Comparison of ENCODE assay signal across 17 mouse cellular contexts in the genomic region with DNA sequence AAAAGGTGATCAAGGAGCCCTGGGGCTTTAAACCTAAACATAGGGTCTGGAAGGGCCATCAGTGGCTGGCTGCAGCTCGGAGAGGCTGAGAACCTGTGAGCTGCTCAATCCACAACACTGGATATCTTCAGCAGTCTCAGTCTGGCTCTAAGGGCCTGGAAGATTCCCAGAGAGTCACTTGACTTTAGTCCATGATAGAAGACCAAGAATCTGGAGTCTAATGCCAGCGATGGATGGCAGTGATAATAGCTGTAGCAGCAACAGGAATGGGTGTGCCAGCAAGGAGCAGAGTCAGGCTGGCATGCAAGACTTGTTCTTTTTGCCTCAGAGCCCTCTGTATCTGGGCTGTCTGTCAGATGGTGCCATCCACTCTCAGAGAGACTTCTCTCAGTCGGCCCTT.
"Had no signal": no experiment of that assay in that cellular context is flagged by ENCODE, and none has a peak within 500 bp of the region (broad histone marks: within the 10 kb centered on the region; RNA-seq: fewer than 3 reads in every experiment).

No protein-coding gene starts in this region.

- H3K9ac ChIP-seq: liver, embryonic 15.5 days; liver, postnatal 0 days; lung, embryonic 15.5 days; midbrain, embryonic 13.5 days; midbrain, embryonic 15.5 days; neural tube, embryonic 12.5 days; stomach, embryonic 15.5 days had no signal

- H3K9me3 ChIP-seq: liver, embryonic 15.5 days; lung, embryonic 15.5 days; megakaryocyte, embryonic 14.5 days; midbrain, embryonic 13.5 days; midbrain, embryonic 15.5 days; neural tube, embryonic 12.5 days; stomach, embryonic 15.5 days had no signal

- ATAC-seq: liver, postnatal 0 days; midbrain, embryonic 13.5 days; midbrain, embryonic 15.5 days had no signal

- H3K27ac ChIP-seq: liver, embryonic 15.5 days; lung, embryonic 15.5 days; macrophage; midbrain, embryonic 13.5 days; midbrain, embryonic 15.5 days; neural tube, embryonic 12.5 days; stomach, embryonic 15.5 days; stomach, postnatal 0 days had no signal

- DNase-seq: liver, postnatal 0 days; lung, adult 2 months; lung, postnatal 14 days; right cerebral cortex, postnatal 14 days; thymus, adult 2 months; thymus, postnatal 25 days; thymus, postnatal 4 days had no signal

- H3K27me3 ChIP-seq: liver, embryonic 15.5 days; lung, embryonic 15.5 days; megakaryocyte, embryonic 14.5 days; midbrain, embryonic 13.5 days; midbrain, embryonic 15.5 days; neural tube, embryonic 12.5 days; stomach, embryonic 15.5 days had no signal

- H3K4me2 ChIP-seq: liver, embryonic 15.5 days; lung, embryonic 15.5 days; midbrain, embryonic 11.5 days; midbrain, embryonic 13.5 days; midbrain, embryonic 15.5 days; neural tube, embryonic 12.5 days; stomach, embryonic 15.5 days had no signal

- H3K4me3 ChIP-seq: liver, embryonic 15.5 days; lung, embryonic 15.5 days; megakaryocyte, embryonic 14.5 days; midbrain, embryonic 13.5 days; midbrain, embryonic 15.5 days; neural tube, embryonic 12.5 days; stomach, embryonic 15.5 days had no signal

- H3K4me1 ChIP-seq: liver, embryonic 15.5 days; lung, embryonic 15.5 days; midbrain, embryonic 15.5 days; stomach, embryonic 15.5 days had no signal
